Mouse (Mus musculus) erythroid progenitor cell, adult 5-6 weeks (primary cell): ENCODE measurements around the gene Slc25a12. TPM values are rescaled to one million over a fixed set of nuclear protein-coding genes. Genes with fewer than 3 reads are reported as not detected.

ENCODE experiments used
- ATAC-seq: replicated peaks from 2 replicates; pipeline ENCODE4 v1.8.0; 2016; ENCODE audit warnings: moderate number of reproducible peaks, mild to moderate bottlenecking, moderate TSS enrichment, inconsistent platforms; ENCODE audit not compliant: poor library complexity, low FRiP score, severe bottlenecking
- total RNA-seq, 2 experiments: library from RNA; stranded (forward) in 1 of 2; stranded (reverse) in 1 of 2; fragments of 150-400 nt in 1 of 2; fragments of 186-747, 209-891 nt in 1 of 2; gene quantifications; 2 replicates each; pipeline versions ENCODE4 v1.2.3 to v1.2.4; 2015 to 2017; ENCODE audit warnings: low replicate concordance in 2 of 2

Gene Slc25a12
- total RNA-seq, 2 experiments from 2014 or later, result 18.0 to 25.6 TPM

DNA sequence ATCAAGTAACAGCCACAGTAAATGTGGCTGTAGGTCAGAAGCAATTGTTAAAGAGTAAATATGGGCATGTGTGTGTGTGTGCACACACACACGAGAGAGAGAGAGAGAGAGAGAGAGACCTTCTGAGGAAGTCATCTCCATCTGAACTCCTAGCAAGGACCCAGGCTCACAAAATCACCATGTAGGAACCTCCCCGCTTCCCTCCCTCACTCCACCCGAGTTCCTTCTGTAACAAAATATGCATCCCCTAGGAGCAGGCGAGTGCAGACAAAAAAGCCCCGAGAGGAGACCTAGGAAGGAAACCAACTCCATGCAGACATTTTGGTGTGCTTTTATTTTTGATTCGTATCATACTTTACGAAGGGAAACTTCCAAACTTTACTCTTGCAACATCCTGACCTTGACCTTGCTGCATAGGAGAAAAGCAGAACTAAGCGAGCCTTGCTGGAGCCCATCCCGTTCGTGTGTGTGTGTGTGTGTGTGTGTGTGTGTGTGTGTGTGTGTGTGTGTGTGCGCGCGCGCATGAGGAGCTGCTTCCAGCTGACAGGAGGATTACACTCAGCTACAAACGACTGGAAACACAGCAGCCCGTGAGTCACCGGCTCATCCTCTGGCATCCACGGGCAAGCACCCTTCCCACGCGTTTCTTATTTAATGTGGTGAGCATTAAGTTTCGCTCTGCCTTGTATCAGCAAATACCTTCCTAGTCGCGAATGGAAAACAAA lies 93.4 kb downstream of the Slc25a12 start:
- ATAC-seq, result 0 out of 2 replicates have a peak, but pooled peaks have one; percentile 6

DNA sequence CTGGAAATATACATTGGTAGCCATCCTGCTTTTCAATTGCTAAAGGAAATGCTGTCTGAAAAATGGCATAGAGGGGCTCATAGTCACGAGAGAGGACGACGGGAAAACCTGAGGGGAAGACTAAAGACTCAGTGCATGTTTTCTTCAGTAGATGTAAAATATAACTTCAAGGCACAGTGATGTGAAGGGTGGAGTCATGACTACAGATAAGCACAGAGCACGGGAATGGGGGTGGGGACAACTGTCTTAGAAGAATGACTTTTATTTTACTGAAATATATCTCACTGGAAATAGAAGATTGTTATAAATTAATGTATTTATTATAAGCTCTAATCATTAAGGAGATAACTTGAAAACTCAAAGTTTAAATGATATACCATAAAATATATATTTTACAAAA lies 97.5 kb downstream of the Slc25a12 start:
- peak; percentile 75 for ATAC-seq

- ATAC-seq, result no peak
Observed at GRCm38 (mm10) chr2:71269332-71269731, 98.2 kb downstream of the Slc25a12 start.

- no peak for ATAC-seq
Observed at GRCm38 (mm10) chr2:71268691-71269090, 98.9 kb downstream of the Slc25a12 start.

DNA sequence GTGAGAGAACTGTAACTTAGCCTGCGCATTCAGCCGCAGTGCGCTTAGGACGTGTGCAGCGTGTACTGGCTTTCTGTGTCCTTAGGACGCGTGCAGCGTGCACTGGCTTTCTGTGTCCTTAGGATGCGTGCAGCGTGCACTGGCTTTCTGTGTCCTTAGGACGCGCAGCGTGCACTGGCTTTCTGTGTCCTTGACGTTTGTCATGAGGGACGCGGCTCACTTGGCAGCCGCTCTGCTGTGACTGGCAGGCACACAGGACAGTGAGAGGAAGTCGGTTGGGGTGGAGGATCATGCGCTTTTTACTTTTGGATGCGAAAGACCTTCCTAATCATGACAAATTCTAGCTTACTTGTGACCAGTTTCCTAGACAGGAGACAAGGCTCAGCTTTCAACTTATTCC lies 103.0 kb downstream of the Slc25a12 start:
- no peak for ATAC-seq

- no peak for ATAC-seq
Observed at GRCm38 (mm10) chr2:71256581-71256980, 111.0 kb downstream of the Slc25a12 start.

DNA sequence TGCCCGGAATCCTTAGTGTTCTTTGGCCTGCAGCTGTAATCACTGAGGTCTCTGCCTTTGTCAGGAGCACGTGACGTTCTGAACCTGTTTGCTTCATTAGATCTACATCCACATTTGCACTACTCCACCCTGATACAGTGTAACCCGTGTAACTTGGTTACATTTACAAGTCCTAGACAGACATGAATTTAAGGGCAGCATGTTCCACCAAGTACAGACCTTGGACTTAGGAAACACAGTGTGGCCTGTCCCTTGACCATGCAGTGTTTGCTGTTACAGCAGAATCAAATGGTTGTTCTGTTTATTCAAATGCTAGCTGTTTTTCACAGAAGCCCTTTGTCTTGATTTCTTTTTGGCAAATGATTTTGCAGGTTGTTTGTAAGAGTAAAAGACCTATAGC lies 112.7 kb downstream of the Slc25a12 start:
- no peak for ATAC-seq

DNA sequence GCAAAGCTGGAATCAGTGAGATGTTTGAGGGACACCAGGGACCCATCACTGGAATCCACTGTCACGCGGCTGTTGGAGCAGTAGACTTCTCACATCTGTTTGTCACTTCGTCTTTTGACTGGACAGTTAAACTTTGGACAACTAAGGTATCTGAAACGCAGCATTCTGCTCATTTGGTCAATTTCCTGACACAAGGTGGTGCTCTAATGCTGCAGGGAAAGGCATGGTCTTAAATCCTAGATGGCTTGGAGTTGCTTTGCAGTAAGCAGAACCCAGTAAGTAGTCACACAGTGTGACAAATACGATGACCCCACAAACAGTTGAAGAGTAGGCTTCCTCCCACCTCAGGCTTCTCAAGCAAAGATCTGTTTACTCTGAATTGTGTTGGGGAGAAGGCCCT lies 116.7 kb downstream of the Slc25a12 start:
- ATAC-seq, result no peak

- no peak for ATAC-seq
Observed at GRCm38 (mm10) chr2:71248071-71248470, 119.5 kb downstream of the Slc25a12 start.

- ATAC-seq, result no peak
Observed at GRCm38 (mm10) chr2:71246096-71246495, 121.5 kb downstream of the Slc25a12 start.

GRCm38 (mm10) chr2:71245416-71245815 lies 122.1 kb downstream of the Slc25a12 start:
- ATAC-seq, result no peak

DNA sequence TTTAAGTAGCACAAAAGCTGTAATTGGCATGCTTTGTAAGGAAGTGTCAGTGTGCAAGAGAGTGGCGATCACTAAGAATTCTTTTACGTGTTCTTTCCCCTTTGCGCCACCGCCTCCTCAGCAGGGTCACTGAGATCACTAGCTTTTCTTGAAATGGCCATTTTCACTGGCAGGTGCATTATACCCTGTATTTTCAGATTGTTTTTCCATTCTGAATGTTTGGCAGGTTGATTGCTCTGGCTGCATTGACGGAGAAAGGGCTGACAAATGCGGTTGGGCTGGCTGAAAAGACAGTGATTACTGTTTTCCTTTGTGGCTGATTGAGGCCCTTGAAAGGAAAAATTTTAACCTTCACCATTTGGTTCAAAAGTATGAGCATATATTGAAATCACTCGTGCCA lies 122.7 kb downstream of the Slc25a12 start:
- no peak for ATAC-seq

- no peak for ATAC-seq
Observed at GRCm38 (mm10) chr2:71243058-71243672, 124.4 kb downstream of the Slc25a12 start.

DNA sequence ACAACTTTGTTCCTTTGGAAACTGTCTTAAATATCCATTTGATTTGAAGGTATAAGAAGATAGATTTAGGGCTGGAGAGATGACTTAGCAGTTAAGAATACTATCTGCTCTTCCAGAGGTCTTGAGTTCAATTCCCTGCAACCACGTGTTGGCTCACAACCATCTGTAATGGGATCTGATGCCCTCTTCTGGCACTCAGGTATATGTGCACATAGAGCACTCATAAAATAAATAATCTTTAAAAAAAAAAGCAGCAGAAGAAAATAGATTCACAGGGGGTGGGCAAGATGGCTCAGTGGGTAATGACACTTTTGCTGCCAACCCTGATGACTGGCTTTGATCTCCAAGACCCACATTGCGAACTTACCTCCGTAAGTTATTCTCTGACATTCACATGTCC lies 125.4 kb downstream of the Slc25a12 start:
- ATAC-seq, result no peak

- ATAC-seq, result no peak
Observed at GRCm38 (mm10) chr2:71241505-71241904, 126.0 kb downstream of the Slc25a12 start.

- ATAC-seq, result peak; percentile 66; the same call in 1 of the 2 replicates
Observed at GRCm38 (mm10) chr2:71236009-71236408, 131.5 kb downstream of the Slc25a12 start.

DNA sequence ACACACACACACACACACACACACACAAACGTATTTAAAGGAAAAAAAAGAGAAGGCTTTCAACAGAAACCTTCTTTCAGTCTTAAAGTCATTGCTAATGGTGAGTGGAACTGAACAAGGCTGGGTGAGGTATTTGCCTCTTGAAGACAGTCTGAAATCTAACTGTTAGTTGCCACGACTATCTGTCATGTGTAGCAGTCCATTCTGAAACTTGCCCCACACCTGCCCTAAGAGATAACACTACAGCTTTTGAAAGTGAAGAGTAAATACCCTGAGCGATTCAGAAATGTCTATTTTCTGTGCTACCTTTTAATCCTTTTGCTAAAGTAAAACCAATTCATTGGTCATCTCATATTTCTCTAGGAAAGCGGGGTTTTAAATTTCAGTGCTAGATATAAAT lies 132.1 kb downstream of the Slc25a12 start:
- ATAC-seq, result peak; percentile 76

GRCm38 (mm10) chr2:71232976-71233375 lies 134.6 kb downstream of the Slc25a12 start:
- no peak for ATAC-seq

- ATAC-seq, result no peak
Observed at GRCm38 (mm10) chr2:71231951-71232350, 135.6 kb downstream of the Slc25a12 start.

DNA sequence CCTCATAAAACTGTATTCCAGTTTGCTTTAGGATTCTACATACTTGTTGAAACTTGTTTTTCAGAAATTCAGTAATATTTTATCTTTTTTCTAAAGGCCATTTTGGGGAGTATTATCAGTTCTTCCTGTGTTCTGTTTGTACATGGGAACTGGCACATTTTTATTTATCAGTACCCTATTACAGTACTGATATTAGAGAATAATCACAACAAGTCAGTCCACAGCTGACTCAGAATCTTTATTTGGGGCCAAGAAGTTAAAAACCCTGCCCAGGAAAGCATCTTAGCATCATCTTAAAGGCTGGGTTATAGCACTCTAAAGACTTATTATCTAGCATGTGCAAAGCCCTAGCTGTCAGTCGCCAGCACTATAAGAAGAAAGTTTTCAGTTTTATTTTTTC lies 137.9 kb downstream of the Slc25a12 start:
- no peak for ATAC-seq

- ATAC-seq, result no peak
Observed at GRCm38 (mm10) chr2:71227398-71227797, 140.2 kb downstream of the Slc25a12 start.
